In the genomic region with DNA sequence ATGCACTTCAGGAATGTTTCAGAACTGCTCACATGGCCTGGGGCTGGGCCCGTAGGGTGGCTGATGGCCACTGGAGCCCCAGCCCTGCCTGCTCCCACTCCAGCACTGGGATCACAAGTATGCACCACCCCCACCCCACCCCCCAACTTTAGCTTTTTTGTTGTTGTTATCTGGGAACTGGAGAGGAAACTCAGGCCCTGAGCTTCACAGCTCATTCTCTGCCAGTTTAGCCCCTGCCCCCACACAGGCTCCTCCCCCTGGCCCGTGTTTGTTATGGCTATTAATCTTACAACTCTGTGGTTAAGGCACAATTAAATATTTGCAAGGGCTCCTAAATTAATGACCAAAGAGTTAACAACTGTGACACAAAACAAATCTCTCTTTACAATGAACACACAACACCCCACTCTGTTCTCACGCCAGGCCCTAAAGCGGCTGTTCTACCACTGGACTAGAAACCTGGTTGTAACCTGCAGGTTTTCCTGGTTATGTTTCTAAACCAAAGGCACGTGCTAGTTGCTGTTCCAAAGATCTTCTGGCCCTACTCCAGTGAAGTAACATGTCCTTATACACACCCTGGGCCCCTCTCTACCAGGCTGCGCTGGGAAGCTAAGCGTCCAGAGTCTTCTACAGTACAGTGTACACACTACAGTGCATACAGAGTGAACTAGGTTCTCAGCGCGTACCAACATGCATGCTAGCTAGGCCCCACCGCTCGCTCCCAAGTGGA, we compare ENCODE assay signal across 10 mouse cellular contexts. TPM values are rescaled to one million over a fixed set of nuclear protein-coding genes. Genes with fewer than 3 reads are reported as not detected.
DNase-seq lines count a peak whose midpoint lies in the region; ATAC-seq and TF ChIP-seq lines count a peak whose summit lies in the region.
"Had no signal": no experiment of that assay in that cellular context is flagged by ENCODE, and none has a peak within 500 bp of the region (broad histone marks: within the 10 kb centered on the region; RNA-seq: fewer than 3 reads in every experiment).

No protein-coding gene starts in this region.

- DNase-seq in adrenal gland, postnatal 10 days = peak; percentile 43
- DNase-seq in adrenal gland, postnatal 4 days (ENCODE audit: low spot score in 2 of 2) = no peak
- DNase-seq in MEL (ENCODE audit: low read depth, low spot score) = peak; percentile 35
- DNase-seq in liver, embryonic 14.5 days (ENCODE audit: low read depth in 3 of 3, low spot score in 3 of 3) = no peak
- DNase-seq in thymus, postnatal 14 days = no peak
- DNase-seq in gastrocnemius, postnatal 4 days (ENCODE audit: low spot score in 2 of 2) = no peak
- no peak for DNase-seq in gastrocnemius, adult 18-20 months (ENCODE audit: low spot score)
- DNase-seq: thymus, adult 2 months had no signal

- 0 out of 2 replicates have a peak overlapping the region, but pooled peaks have one; percentile 5 for H3K27ac ChIP-seq in MEL (ENCODE audit: control insufficient read depth, low read depth, low read length)
- H3K27ac ChIP-seq in intestine, postnatal 0 days (ENCODE audit: low read depth, low read length) = peak overlapping the region; percentile 28; the same call in 1 of the 2 replicates
- H3K27ac ChIP-seq in liver, embryonic 14.5 days = peak overlapping the region; percentile 96; the same call in 1 of the 2 replicates

- no peaks in the 10 kb centered on the region for H3K9me3 ChIP-seq in MEL (replicated peaks; ENCODE audit: insufficient read depth, low read length)
- H3K9me3 ChIP-seq in intestine, postnatal 0 days (ENCODE audit: control insufficient read depth) = no peaks in the 10 kb centered on the region
- H3K9me3 ChIP-seq in liver, embryonic 14.5 days (ENCODE audit: control insufficient read depth, low read length) = no peaks in the 10 kb centered on the region

- peak overlapping the region; percentile 80 for H3K4me2 ChIP-seq in intestine, postnatal 0 days (replicated peaks; ENCODE audit: low read depth)
- peak overlapping the region; percentile 90 for H3K4me2 ChIP-seq in liver, embryonic 14.5 days (ENCODE audit: low read depth)

- peaks cover 52% of the 10 kb centered on the region for H3K79me2 ChIP-seq in MEL (ENCODE audit: control insufficient read depth, insufficient read depth, low read length, poor library complexity)

- H3K4me1 ChIP-seq in MEL (ENCODE audit: control insufficient read depth in 1 of 2, insufficient read depth in 2 of 2, low read length in 2 of 2) = peaks cover 15 to 18% of the 10 kb centered on the region in 2 experiments
- peaks cover 8% of the 10 kb centered on the region for H3K4me1 ChIP-seq in intestine, postnatal 0 days (replicated peaks; ENCODE audit: control insufficient read depth, insufficient read depth, low read length)
- peaks cover 51 to 63% of the 10 kb centered on the region in 2 experiments for H3K4me1 ChIP-seq in liver, embryonic 14.5 days (replicated peaks; ENCODE audit: control insufficient read depth in 2 of 2, insufficient read depth in 2 of 2, low read length in 1 of 2)

- H3K9ac ChIP-seq in MEL (ENCODE audit: control insufficient read depth, low read depth, low read length, poor library complexity, severe bottlenecking) = 0 out of 2 replicates have a peak overlapping the region, but pooled peaks have one; percentile 15
- H3K9ac ChIP-seq in intestine, postnatal 0 days (ENCODE audit: low read depth, low read length) = no peak overlapping the region
- peak overlapping the region; percentile 99 for H3K9ac ChIP-seq in liver, embryonic 14.5 days (replicated peaks)

- peak overlapping the region in 1 of 2 experiments; percentile 27; a peak in 1 of 4 replicates for H3K4me3 ChIP-seq in MEL (ENCODE audit: control insufficient read depth in 1 of 2, insufficient read depth in 1 of 2, low read depth in 2 of 2, low read length in 2 of 2)
- H3K4me3 ChIP-seq in intestine, postnatal 0 days (ENCODE audit: low read depth, low read length) = no peak overlapping the region; the same call in 1 of the 2 replicates
- peak overlapping the region; percentile 67 to 98 for H3K4me3 ChIP-seq in liver, embryonic 14.5 days (ENCODE audit: insufficient read depth in 1 of 2, low read depth in 2 of 2, low read length in 2 of 2)

- no peak for TF ChIP-seq CTCF in MEL (IDR thresholded peaks at IDR 0.05 in 2 of 3, conservative IDR thresholded peaks at IDR 0.05 in 1 of 3; ENCODE audit: control insufficient read depth in 1 of 3, insufficient read depth in 1 of 3, low read depth in 2 of 3, low read length in 3 of 3, poor library complexity in 1 of 3, severe bottlenecking in 1 of 3)
- TF ChIP-seq CTCF in intestine, postnatal 0 days (IDR thresholded peaks at IDR 0.05; ENCODE audit: low read depth) = no peak
- no peak for TF ChIP-seq CTCF in liver, embryonic 14.5 days (IDR thresholded peaks at IDR 0.05; ENCODE audit: low read depth)

- WGBS in intestine, postnatal 0 days = 36% methylated on average over 11 of the region's 11 CpGs
- WGBS in liver, embryonic 14.5 days (ENCODE audit: insufficient replicate concordance) = 63% methylated on average over 11 of the region's 11 CpGs

- no peak for TF ChIP-seq POLR2A in MEL (IDR thresholded peaks at IDR 0.05; ENCODE audit: control insufficient read depth in 1 of 2, insufficient read depth in 1 of 2, low read depth in 1 of 2, low read length in 2 of 2, poor library complexity in 1 of 2)

- no peak for TF ChIP-seq EP300 in MEL (IDR thresholded peaks at IDR 0.05; ENCODE audit: low read depth in 1 of 2, low read length in 2 of 2)
- no peak for TF ChIP-seq EP300 in liver, embryonic 14.5 days (IDR thresholded peaks at IDR 0.05; ENCODE audit: low read depth)

- H3K27me3 ChIP-seq in MEL (ENCODE audit: control insufficient read depth in 1 of 2, insufficient read depth in 2 of 2, low read length in 2 of 2) = no peaks in the 10 kb centered on the region
- no peaks in the 10 kb centered on the region for H3K27me3 ChIP-seq in intestine, postnatal 0 days (replicated peaks; ENCODE audit: control insufficient read depth, insufficient read depth, low read length)
- no peaks in the 10 kb centered on the region for H3K27me3 ChIP-seq in liver, embryonic 14.5 days (ENCODE audit: control insufficient read depth, insufficient read depth, low read length)

- peaks cover 11 to 25% of the 10 kb centered on the region in 2 experiments for H3K36me3 ChIP-seq in MEL (ENCODE audit: control insufficient read depth in 1 of 2, insufficient read depth in 2 of 2, low read length in 2 of 2)
- peaks cover 9% of the 10 kb centered on the region; the same call in 1 of the 2 replicates for H3K36me3 ChIP-seq in intestine, postnatal 0 days (ENCODE audit: control insufficient read depth, insufficient read depth)
- peaks cover 53% of the 10 kb centered on the region for H3K36me3 ChIP-seq in liver, embryonic 14.5 days (replicated peaks; ENCODE audit: control insufficient read depth, insufficient read depth, low read depth)

- no peak for TF ChIP-seq RAD21 in MEL (IDR thresholded peaks at IDR 0.05; ENCODE audit: low read depth, low read length)

- ATAC-seq in intestine, postnatal 0 days = peak; percentile 18; the same call in 1 of the 2 replicates
- no peak for ATAC-seq in liver, embryonic 14.5 days (ENCODE audit: insufficient read depth)

RNA-seq across cellular contexts. Expression of a gene that starts 2.7 kb away (rescaled TPM):
- total RNA-seq in adrenal gland, postnatal 10 days (2021) = 100 to 1,000 TPM; 127 to 142 TPM
- total RNA-seq in adrenal gland, postnatal 4 days (2021) = 10 to 100 TPM; 79.6 to 83.9 TPM
- total RNA-seq in MEL (2012; rRNA removed) = 27.1 and 31.2 TPM in 2 replicates
- 10 to 100 TPM; 63.5 to 76.3 TPM for polyA plus RNA-seq in MEL (2012; ENCODE audit: insufficient read depth in 1 of 2, insufficient read length in 2 of 2, low read depth in 1 of 2, low replicate concordance in 2 of 2, missing spikeins in 1 of 2)
- 81.4 and 84.5 TPM in 2 replicates for polyA plus RNA-seq in intestine, postnatal 0 days (2015; fragmentation: Nextera tagmentation; extraction: Ambion mirVana)
- polyA plus RNA-seq in liver, embryonic 14.5 days (2012; rRNA removed) = 120 and 138 TPM in 2 replicates
- 252 and 281 TPM in 2 replicates for polyA plus RNA-seq in liver, embryonic 14.5 days (2014; fragmentation: Nextera tagmentation; extraction: Ambion mirVana)
- 10 to 100 TPM; 86.8 to 91.1 TPM for total RNA-seq in gastrocnemius, postnatal 4 days (2021)
- 100 to 1,000 TPM; 172 to 190 TPM for total RNA-seq in gastrocnemius, adult 18-20 months (2021)

RNA-seq across cellular contexts. Expression of a gene that starts 15.1 kb away (rescaled TPM):
- not detected for total RNA-seq in adrenal gland, postnatal 10 days (2021)
- not detected for total RNA-seq in adrenal gland, postnatal 4 days (2021)
- not detected in 2 replicates for total RNA-seq in MEL (2012; rRNA removed)
- 1 to 10 TPM in 1 of 2 experiments, not detected in 1; 3.6 TPM for polyA plus RNA-seq in MEL (2012; ENCODE audit: insufficient read depth in 1 of 2, insufficient read length in 2 of 2, low read depth in 1 of 2, low replicate concordance in 2 of 2, missing spikeins in 1 of 2)
- not detected in 2 replicates for polyA plus RNA-seq in intestine, postnatal 0 days (2015; fragmentation: Nextera tagmentation; extraction: Ambion mirVana)
- 0.35 TPM in 1 of 2 replicates, not detected in the other for polyA plus RNA-seq in liver, embryonic 14.5 days (2012; rRNA removed)
- not detected in 2 replicates for polyA plus RNA-seq in liver, embryonic 14.5 days (2014; fragmentation: Nextera tagmentation; extraction: Ambion mirVana)
- total RNA-seq in gastrocnemius, postnatal 4 days (2021) = not detected
- not detected for total RNA-seq in gastrocnemius, adult 18-20 months (2021)
- total RNA-seq: left cerebral cortex, adult 8-10 months had no signal
- polyA plus RNA-seq: thymus, adult 2 months had no signal

RNA-seq across cellular contexts. Expression of a gene that starts 20.4 kb away (rescaled TPM):
- not detected for total RNA-seq in adrenal gland, postnatal 10 days (2021)
- under 1 TPM in 1 of 2 experiments, not detected in 1; 0.81 TPM for total RNA-seq in adrenal gland, postnatal 4 days (2021)
- total RNA-seq in MEL (2012; rRNA removed) = not detected in 2 replicates
- polyA plus RNA-seq in MEL (2012; ENCODE audit: insufficient read depth in 1 of 2, insufficient read length in 2 of 2, low read depth in 1 of 2, low replicate concordance in 2 of 2, missing spikeins in 1 of 2) = under 1 TPM in 1 of 2 experiments, not detected in 1; 0.06 TPM
- not detected in 2 replicates for polyA plus RNA-seq in intestine, postnatal 0 days (2015; fragmentation: Nextera tagmentation; extraction: Ambion mirVana)
- 0.02 and 0.03 TPM in 2 replicates for polyA plus RNA-seq in liver, embryonic 14.5 days (2012; rRNA removed)
- polyA plus RNA-seq in liver, embryonic 14.5 days (2014; fragmentation: Nextera tagmentation; extraction: Ambion mirVana) = 0.03 and 0.33 TPM in 2 replicates
- total RNA-seq in gastrocnemius, postnatal 4 days (2021) = not detected
- total RNA-seq in gastrocnemius, adult 18-20 months (2021) = not detected

RNA-seq across cellular contexts. Expression of a gene that starts 35.4 kb away (rescaled TPM):
- total RNA-seq in adrenal gland, postnatal 10 days (2021) = not detected
- not detected for total RNA-seq in adrenal gland, postnatal 4 days (2021)
- not detected in 2 replicates for total RNA-seq in MEL (2012; rRNA removed)
- not detected for polyA plus RNA-seq in MEL (2012; ENCODE audit: insufficient read depth in 1 of 2, insufficient read length in 2 of 2, low read depth in 1 of 2, low replicate concordance in 2 of 2, missing spikeins in 1 of 2)
- polyA plus RNA-seq in intestine, postnatal 0 days (2015; fragmentation: Nextera tagmentation; extraction: Ambion mirVana) = not detected in 2 replicates
- polyA plus RNA-seq in liver, embryonic 14.5 days (2012; rRNA removed) = 0.02 TPM in 1 of 2 replicates, not detected in the other
- polyA plus RNA-seq in liver, embryonic 14.5 days (2014; fragmentation: Nextera tagmentation; extraction: Ambion mirVana) = 0.03 TPM in 1 of 2 replicates, not detected in the other
- total RNA-seq in gastrocnemius, postnatal 4 days (2021) = not detected
- total RNA-seq in gastrocnemius, adult 18-20 months (2021) = not detected
- total RNA-seq: left cerebral cortex, adult 8-10 months had no signal

RNA-seq across cellular contexts. Expression of a gene that starts 54.9 kb away (rescaled TPM):
- total RNA-seq in adrenal gland, postnatal 10 days (2021) = not detected
- not detected for total RNA-seq in adrenal gland, postnatal 4 days (2021)
- total RNA-seq in MEL (2012; rRNA removed) = not detected in 2 replicates
- not detected for polyA plus RNA-seq in MEL (2012; ENCODE audit: insufficient read depth in 1 of 2, insufficient read length in 2 of 2, low read depth in 1 of 2, low replicate concordance in 2 of 2, missing spikeins in 1 of 2)
- polyA plus RNA-seq in intestine, postnatal 0 days (2015; fragmentation: Nextera tagmentation; extraction: Ambion mirVana) = not detected in 2 replicates
- not detected in 2 replicates for polyA plus RNA-seq in liver, embryonic 14.5 days (2012; rRNA removed)
- polyA plus RNA-seq in liver, embryonic 14.5 days (2014; fragmentation: Nextera tagmentation; extraction: Ambion mirVana) = not detected in 2 replicates
- under 1 TPM; 0.05 to 0.08 TPM for total RNA-seq in gastrocnemius, postnatal 4 days (2021)
- total RNA-seq in gastrocnemius, adult 18-20 months (2021) = not detected

Comparison
In these comparisons a context has a peak if more than half of its experiments do, and no peak if none do; other contexts are left out.
1. DNase-seq: peak in adrenal gland, postnatal 10 days (single experiment) and MEL (single experiment); none in adrenal gland, postnatal 4 days (0 of 2), liver, embryonic 14.5 days (0 of 3), thymus, postnatal 14 days (single experiment), gastrocnemius, postnatal 4 days (0 of 2) and gastrocnemius, adult 18-20 months (single experiment).
2. H3K27ac ChIP-seq: peak in every context shown above with its lines; median percentile 96 in liver, embryonic 14.5 days; 28 in intestine, postnatal 0 days; 5 in MEL.